Mouse (Mus musculus): Measurements from ENCODE around the gene Pdia4. TPM values are rescaled to one million over a fixed set of nuclear protein-coding genes. Genes with fewer than 3 reads are reported as not detected.
"Not testable (repeated sequence)": the region's sequence is repeated elsewhere in the genome, so short reads cannot be mapped to it uniquely, and the experiment has no call there.

The Pdia4 gene
- total RNA-seq (2015) (50.6 and 54.3 TPM in 2 replicates), total RNA-seq (2017) (166 TPM in 2 replicates)

DNA sequence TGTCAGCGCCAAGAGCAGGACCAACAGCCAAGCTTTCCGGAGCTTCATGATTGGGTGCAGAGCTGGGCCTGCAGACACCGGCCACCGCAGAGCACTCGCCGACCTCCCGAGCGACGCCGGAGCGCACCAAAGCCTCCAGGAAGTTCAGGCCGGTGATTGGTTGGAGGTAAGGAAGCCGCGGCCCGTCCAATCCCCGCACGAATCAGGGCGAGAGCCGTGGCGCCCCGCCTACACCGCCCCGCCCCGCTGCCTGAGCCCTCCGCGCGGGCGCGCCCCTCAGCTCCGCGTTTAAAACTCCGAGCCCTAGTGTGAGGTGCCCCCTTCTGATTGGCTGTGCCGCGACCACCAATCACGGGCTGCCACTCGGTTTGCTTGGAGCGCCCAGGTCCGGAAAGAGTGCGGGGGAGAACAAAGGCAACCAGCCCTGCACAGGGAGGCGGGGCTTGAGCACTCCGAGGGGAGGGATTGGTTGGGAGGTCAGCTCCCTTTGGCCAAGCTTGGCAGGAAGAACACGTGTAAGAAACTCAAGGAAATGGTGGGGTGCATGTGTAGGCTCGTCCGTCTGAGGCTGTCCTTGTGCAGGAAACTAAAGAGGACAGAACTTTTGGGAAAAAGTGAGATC is at the start of gene Pdia4:
Pdia4 (minus strand) TSS at position 174 of the 622 bp plus-strand sequence.
- ATAC-seq (ENCODE audit: poor library complexity, severe bottlenecking) = peak; percentile 92

DNA sequence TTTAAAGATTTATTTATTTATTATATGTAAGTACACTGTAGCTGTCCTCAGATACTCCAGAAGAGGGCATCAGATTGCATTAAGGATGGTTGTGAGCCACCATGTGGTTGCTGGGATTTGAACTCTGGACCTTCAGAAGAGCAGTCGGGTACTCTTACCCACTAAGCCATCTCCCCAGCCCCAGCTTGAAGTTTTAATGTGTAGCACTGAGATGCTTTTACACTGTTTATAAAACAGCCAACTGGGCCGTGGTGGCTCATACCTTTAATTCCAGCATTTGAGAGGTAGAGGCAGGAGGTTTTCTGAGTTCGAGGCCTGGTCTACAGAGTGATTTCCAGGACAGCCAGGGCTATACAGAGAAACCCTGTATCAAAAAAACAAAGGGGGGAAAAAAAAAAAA is 44.5 kb upstream of the Pdia4 start:
- ATAC-seq (ENCODE audit: poor library complexity, severe bottlenecking) = not testable (repeated sequence)

DNA sequence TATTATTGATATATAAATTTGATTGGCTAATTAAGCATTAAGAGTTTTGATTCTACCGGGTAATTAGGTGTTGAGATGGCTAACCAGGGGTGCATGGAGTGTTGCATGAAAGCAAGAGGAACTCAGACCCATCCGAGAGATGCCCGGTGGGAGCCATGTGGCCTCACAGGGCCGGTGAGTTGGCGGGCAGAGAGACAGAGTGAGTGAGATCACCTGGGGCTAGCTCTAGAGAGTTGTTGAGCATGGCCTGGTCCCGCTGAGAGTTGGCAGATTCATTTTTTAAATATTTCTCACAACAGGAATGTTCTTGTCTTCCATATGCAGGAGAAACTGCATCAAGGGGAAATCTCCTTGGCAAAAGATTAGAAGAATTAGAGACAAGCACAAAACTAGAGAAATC is 44.0 kb upstream of the Pdia4 start:
- no peak for ATAC-seq (ENCODE audit: poor library complexity, severe bottlenecking)

DNA sequence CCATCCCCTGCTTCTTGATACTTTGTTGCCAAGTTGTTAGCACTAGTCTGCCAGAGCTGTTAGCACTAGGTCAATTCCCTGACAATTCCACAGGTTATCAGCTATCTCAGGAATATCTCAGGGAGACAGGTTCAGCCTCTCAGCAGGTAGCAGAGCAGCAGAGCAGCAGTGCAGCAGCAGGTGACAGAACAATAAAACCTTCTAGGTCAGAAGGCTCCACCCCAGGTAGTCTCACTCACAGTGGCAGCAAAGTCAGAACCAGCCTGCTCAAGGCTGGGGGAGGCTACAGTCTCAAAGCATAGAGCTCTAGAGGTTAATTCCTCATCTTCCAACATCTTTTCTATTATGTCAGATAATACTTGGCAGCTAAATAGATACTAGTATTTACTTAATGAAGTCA is 32.5 kb upstream of the Pdia4 start:
- no peak for ATAC-seq (ENCODE audit: poor library complexity, severe bottlenecking)

DNA sequence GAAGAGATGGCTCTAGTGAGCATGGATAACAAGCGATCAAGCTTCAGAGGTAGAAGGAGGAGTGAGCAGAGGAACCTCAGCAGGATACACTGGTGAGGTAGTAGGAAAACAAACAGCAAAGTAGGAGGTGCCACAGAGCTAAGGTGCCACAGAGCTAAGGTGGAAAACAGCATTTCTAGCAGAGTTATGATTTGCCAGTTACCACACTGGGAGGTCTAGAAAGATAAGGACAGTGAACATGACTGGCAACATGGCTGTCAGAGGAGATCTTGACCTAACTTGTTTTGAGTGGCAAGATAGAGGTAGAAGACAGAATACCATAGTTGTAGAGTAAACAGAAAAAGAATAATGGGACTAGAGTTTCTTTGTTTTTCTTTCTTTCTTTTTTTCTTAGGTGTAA is 29.1 kb upstream of the Pdia4 start:
- no peak for ATAC-seq (ENCODE audit: poor library complexity, severe bottlenecking)

DNA sequence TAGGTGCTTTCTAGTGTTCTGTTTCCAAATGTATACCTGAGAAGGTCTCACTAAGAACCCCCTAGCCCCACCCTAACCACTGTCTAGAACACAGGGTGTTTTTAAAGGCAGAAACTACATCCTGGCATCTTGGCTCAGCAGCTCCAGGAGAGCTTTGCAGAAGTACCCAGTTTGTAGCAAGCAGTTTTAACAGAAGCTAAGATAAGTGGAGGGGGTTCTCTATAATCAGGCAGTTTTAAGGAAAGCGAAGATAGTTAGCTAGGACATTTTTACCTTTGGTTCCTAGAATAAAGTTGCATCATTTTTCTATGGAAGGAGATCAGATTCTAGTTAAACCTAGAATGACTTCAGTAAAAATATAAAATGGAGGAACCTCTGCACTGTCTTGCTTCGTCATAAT is 28.6 kb upstream of the Pdia4 start:
- no peak for ATAC-seq (ENCODE audit: poor library complexity, severe bottlenecking)

DNA sequence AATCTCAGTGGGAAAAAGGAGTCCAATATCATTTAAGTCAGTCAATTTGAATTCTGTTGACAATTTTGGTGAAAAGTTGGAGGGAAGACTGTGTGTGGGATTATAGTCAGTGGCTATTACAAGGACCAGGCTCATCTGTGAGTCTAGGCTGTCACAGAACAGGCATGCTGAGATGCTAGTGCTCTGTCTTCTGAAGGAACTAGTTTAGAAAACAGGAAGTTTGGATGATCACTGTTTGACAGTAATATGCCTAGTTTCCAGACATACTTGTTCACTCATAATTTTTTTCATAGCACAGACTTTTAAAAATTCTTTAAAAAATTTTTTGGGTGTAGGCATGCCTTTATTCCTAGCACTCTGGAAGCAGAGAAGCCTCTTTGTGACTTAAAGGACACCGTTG is 27.8 kb upstream of the Pdia4 start:
- peak; percentile 50; the same call in 1 of the 2 replicates for ATAC-seq (ENCODE audit: poor library complexity, severe bottlenecking)

DNA sequence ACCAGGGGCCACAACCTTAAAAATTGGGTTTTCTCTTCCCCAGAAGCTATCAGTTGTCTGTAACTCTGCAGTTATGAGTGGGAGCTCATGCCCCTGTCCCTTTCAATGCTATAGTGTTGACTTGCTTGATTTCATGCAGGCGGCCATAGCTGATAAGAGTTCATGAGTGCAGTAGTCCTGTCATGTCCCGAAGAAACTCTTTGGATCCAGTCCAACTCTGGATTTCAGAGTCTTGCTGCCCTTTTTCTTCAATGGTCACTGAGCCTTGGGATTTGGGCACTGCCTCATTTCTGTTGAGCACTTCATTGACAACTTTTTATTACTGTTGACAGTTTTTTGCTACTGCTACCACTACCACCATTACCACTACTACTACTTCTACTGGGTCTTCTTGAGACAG is 24.4 kb upstream of the Pdia4 start:
- no peak for ATAC-seq (ENCODE audit: poor library complexity, severe bottlenecking)

DNA sequence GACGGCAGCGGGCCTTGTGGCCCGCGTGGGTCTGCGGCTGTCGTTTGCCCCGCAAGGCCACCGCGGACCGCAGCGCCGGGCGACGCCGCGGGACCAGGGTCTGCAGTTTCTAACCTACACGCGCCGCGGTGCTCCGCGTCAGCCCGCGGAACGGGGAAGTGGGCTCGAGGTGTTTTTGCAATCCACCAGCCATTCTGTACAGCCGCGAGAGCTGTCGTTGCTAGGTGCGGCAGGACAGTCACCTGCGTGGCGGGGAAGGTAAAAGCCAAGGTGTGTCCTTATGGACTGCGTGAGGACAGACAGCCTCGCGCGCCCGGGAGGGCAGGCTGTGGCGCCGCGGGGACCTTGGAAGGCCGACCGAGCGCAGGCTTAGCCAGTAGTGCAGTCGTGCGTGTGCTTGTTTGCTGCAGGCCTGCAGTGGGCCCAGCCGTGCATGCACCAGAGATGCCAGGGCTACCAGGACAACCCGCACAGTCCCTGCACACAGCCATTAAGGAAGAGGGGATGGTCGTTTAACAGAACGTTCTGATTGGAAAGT is 22.8 kb upstream of the Pdia4 start:
- ATAC-seq (ENCODE audit: poor library complexity, severe bottlenecking) = peak; percentile 60

DNA sequence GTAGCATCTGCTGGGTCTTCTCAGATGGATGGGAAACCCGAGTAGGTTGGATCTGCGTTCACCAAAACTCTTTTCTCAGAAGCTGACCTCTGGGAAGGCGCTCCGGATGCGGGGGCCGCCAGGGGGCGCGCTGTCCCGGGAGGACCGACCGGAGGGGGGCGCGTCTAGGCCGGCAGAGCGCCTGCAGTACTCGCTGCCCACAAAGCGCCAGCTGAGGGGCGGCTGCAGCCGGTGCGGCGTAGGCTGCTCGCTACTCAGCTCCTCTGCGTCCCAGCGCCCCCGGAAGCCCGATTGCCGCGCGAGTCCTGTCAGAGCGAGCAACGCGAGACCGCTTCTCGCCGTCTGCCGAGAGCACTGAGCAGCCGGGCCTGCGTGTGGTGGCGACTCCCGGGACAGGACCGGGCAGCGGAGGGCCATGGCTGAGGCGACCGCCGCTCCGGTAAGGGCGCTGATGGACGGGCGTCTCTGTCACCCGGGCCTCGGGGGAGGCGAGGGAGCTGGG is 22.3 kb upstream of the Pdia4 start, which contains the start of gene Zfp398:
Zfp398 (plus strand) TSS at position 180 of the 502 bp plus-strand sequence.
- peak; percentile 94 for ATAC-seq (ENCODE audit: poor library complexity, severe bottlenecking)

DNA sequence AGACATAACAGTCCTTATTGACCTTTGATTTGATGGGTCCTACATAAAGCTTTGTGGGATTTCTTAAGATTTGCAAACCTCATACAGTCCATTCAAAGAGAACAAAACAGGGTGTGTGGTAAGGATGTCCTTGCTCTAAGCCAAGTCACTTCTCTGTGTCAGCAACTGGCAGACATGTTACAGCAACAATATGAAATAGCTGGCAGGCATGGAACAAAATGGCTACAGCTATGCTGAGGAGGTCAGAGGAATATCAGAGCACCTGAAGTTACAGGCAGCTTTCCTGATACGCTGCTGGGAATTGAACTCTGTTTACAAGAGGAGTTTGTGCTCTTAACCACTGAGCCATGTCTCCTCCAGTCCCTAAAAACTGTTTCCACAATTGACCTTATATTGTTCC is 19.0 kb upstream of the Pdia4 start:
- ATAC-seq (ENCODE audit: poor library complexity, severe bottlenecking) = no peak

DNA sequence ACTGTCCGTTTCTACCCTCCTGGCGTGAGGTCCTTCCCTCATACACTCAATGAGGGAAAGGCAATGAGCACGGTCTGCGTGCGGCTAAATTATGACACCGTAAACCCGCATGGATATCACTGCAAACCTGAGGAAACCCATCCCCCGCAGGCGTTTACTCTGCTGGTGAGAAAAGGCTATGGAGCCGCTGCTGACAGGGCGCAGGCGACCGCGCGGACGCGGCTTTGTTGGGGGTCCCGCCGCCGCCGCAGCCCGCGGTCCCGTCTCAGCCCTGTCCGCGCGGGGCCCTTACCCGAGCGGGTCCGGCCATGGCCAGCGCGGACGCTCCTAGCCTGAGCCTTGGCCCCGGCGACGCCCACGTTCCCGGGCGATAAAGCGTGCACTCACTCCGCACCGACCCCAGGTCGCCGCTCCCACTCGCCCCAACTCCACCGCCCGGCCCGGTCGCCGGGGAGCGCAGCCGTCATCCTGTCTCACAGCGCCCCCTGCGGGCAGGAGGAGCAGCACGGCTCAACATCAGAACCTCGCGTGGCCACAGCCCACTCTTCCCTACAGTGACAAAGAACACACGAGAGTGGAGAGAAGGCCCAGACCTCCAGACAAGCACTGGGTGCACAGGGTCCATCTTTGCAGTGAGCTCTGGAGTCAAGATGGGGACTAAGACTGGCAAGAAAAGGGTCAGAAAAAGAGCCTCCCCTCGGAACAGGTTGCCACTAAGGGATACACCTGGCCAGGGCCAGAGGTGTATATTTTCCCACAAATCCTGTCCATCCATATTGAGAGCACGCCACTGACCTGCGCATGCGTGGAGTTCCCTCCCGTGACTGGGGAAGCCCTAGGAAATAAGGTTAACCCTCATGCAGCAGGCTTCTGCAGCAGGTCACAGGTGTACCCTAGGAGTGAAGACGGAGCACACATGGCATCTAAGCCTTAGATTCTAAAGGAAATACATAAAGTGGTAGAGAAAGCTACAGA is 17.2 kb upstream of the Pdia4 start, which contains the start of gene Zfp786:
Zfp786 (minus strand) TSS at position 764 of the 975 bp plus-strand sequence.
- peak; percentile 97 for ATAC-seq (ENCODE audit: poor library complexity, severe bottlenecking)

DNA sequence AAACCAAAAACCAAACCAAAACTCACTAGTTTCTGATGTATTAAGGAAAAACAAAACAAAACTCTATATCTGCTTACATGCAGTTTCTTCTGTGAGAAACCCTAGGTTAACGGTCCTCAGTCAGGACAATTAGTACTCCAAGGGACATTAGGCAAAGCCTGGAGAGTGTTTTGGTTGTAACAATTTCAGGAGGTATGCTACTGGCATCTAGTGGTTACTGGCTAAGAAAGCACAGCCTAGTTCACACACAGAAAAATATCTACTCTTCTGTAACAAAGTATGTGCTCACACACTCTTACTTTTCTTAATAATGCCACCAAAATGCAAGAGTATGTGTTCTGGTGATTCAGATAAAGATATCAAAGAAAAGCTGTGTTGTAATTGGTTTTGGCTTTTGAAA is 15.7 kb upstream of the Pdia4 start:
- ATAC-seq (ENCODE audit: poor library complexity, severe bottlenecking) = no peak

DNA sequence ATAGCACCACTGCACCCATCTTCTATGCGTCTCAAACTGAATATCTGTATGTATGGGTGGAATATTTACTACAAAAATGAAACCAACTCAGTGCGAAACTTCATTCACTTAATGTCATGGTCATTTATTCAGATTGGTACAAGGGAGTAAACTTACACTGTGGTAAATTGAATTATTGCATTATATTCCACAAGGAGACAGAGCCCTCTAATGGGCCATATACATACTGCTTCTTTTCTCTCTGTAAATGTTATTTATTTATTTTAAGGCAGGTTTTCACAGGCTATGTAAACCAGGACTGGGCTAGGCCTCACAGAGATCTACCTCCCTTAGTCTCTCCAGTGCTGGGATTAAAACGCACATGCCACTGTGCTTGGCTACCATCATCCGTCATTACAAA is 14.2 kb upstream of the Pdia4 start:
- no peak for ATAC-seq (ENCODE audit: poor library complexity, severe bottlenecking)

DNA sequence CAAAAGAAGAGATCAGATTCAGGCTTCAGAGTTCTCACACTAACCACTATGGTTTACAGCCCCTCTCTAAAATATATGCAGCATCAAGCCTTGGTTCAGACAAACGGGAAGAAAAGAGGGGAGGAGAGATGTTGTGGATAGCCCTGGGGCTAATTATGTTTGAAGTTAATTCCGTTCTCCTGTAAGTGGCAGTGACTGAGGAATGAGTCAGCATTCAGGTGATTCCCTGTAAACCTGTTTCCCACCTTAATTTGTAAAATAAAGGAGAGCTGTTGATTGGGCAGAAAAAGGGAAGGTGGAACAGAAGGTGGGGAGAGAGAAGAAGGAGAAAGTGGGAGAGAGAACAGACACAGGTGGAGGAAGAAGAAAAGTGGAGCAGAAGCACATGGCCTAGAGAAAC is 11.0 kb upstream of the Pdia4 start:
- ATAC-seq (ENCODE audit: poor library complexity, severe bottlenecking) = no peak

DNA sequence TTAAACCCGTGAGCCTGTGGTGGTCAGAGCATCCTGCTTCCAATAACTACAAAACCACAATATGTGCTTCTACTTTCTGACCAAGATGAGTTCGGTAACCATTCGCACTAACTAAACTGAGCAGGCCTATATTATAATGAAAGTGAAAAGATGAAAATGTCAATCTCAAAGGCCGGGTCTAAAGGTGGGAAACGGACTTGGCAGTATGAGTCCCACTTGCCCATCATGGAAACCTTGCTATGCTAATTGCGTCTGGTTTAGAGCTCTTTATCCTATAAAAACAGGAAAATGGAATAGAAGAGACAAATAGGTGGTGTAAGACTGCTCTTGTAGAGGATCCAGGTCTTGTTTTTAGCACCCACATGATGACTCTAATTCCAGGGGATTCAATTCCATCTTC is 8.5 kb upstream of the Pdia4 start:
- ATAC-seq (ENCODE audit: poor library complexity, severe bottlenecking) = no peak

DNA sequence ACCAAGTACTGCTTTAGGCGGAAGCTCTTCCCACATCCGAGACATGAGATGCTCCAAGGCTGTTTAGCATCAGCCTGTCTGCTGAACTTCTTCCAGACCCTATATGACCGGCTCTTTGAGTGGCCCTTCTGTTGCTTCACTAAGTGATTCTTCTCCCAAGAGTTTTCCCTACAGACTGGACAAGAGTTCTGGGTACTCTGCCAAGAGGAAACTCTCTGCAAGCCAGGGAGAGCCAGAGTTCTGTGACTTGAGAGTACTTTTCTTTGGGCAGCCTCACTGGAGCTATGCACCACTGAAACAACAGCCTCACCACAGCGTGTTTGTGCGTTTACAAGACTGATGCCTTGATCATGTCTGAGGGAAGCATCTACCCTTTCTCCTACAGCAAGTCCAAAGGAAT is 8.0 kb upstream of the Pdia4 start:
- ATAC-seq (ENCODE audit: poor library complexity, severe bottlenecking) = no peak

DNA sequence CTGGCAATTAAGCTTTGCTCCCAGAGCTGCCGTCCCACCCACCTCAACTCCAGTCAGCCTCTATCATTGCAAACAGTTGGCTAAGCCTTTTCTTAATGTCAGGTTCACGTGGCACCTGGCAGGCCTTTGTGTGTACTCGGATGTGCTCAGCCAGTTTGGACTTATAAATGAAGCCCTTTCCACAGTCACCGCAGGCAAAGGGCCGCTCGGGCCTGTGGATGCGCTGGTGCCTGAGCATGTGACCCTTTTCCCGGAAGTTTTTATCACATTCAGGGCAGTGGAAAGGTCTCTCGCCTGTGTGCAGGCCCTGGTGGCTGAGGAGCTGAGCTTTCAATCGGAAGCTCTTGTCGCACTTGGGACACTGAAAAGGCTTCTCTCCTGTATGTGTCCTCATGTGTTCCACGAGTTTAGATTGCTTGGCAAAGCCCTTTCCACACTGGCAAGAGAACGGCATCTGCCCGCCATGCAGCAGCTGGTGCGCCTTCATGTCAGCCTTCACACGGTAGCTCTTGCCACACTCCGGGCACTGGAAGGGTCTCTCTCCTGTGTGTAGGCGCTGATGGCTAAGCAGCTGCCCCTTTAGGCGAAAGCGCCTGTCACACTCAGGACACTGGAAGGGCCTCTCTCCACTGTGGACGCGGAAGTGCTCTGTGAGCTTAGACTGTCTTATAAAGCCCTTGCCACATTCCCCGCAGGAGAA is 6.5 kb upstream of the Pdia4 start:
- ATAC-seq (ENCODE audit: poor library complexity, severe bottlenecking) = no peak

DNA sequence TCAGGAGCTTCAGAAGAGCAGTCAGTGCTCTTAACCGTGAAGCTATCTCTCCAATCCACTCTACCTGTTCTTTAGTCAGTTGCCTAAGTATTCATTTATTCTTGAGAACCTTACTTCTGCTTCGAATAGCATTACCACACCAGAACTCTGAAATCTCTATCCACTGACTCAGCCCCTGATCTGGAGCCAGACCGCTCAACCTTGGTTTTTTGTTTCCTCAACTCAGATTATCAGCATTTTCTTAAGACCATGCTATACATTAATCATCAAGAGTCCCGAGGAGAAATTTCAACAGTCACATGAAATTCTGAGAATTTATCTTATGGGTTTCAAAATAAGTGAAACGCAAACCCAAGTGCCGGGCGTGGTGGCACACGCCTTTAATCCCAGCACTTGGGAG is 5.5 kb upstream of the Pdia4 start:
- ATAC-seq (ENCODE audit: poor library complexity, severe bottlenecking) = no peak

DNA sequence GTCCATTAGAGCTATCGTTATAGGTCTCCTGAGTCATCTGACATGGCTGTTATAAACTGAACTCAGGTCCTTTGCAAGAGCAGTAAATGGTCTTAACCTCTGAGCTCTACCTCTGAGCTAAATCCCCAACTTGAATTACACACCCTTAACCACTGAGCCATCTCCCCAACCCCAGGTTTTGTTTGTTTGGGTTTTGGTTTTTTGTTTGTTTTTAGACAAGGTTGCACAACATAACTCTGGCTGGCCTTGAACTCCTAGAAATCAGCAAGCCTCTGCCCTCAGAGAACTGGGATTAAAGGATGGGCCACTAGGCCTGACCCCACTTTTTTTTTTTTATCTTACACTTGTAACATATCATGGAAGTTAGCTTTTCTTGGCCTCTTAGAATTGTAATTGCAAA is 2.9 kb upstream of the Pdia4 start:
- ATAC-seq (ENCODE audit: poor library complexity, severe bottlenecking) = no peak

Data from megakaryocyte, adult 5-6 weeks (primary cell).